Mouse (Mus musculus): ENCODE measurements around the gene Rpl13a. TPM values are rescaled to one million over a fixed set of nuclear protein-coding genes. Genes with fewer than 3 reads are reported as not detected.

Rpl13a gene
- 958 TPM for polyA plus RNA-seq (2014; fragmentation: Illumina TruSeq; extraction: RNeasy Lipid Tissue Mini Kit (QIAGEN cat#74804); ENCODE audit: low read depth, low replicate concordance)

GRCm38 (mm10) chr7:45128624-45129246 lies at the start of gene Rpl13a:
Gene Rpl13a (minus strand): TSS chr7:45128761.

GRCm38 (mm10) chr7:45163735-45164490 lies 35.4 kb upstream of the Rpl13a start, which contains the start of gene Slc17a7:
Gene Slc17a7 (plus strand): TSS chr7:45163949.

GRCm38 (mm10) chr7:45154096-45154992 lies 25.8 kb upstream of the Rpl13a start, which contains the start of the genes Pih1d1 and Aldh16a1:
Gene Pih1d1 (plus strand): TSS chr7:45154303.
Gene Aldh16a1 (minus strand): TSS chr7:45154584.

GRCm38 (mm10) chr7:45135993-45136567 lies 7.5 kb upstream of the Rpl13a start, which contains the start of the genes Gm45713 and Flt3l:
Gene Gm45713 (minus strand): TSS chr7:45136231.
Gene Flt3l (minus strand): TSS chr7:45136432.

GRCm38 (mm10) chr7:45124224-45125143 lies 4.1 kb downstream of the Rpl13a start, which contains the start of gene Rps11:
Gene Rps11 (minus strand): TSS chr7:45124439.

GRCm38 (mm10) chr7:45103652-45104180 lies 24.8 kb downstream of the Rpl13a start, which contains the start of gene Fcgrt:
Gene Fcgrt (minus strand): TSS chr7:45103851.

GRCm38 (mm10) chr7:45092048-45092447 lies 36.5 kb downstream of the Rpl13a start, which contains the start of gene Rcn3:
Gene Rcn3 (minus strand): TSS chr7:45092221.

Other genes with a start within 250 kb of the Rpl13a start
- gene Med25, start 236.0 kb downstream of the Rpl13a start, polyA plus RNA-seq (2014; fragmentation: Illumina TruSeq; extraction: RNeasy Lipid Tissue Mini Kit (QIAGEN cat#74804); ENCODE audit: low read depth, low replicate concordance): 74.0 TPM
- gene Fuz, start 232.7 kb downstream of the Rpl13a start, polyA plus RNA-seq (2014; fragmentation: Illumina TruSeq; extraction: RNeasy Lipid Tissue Mini Kit (QIAGEN cat#74804); ENCODE audit: low read depth, low replicate concordance): 21.4 TPM
- gene Ap2a1, start 199.3 kb downstream of the Rpl13a start, polyA plus RNA-seq (2014; fragmentation: Illumina TruSeq; extraction: RNeasy Lipid Tissue Mini Kit (QIAGEN cat#74804); ENCODE audit: low read depth, low replicate concordance): 41.3 TPM
- gene Tsks, start 185.6 kb downstream of the Rpl13a start, polyA plus RNA-seq (2014; fragmentation: Illumina TruSeq; extraction: RNeasy Lipid Tissue Mini Kit (QIAGEN cat#74804); ENCODE audit: low read depth, low replicate concordance): not detected
- gene Cpt1c, start 153.9 kb downstream of the Rpl13a start, polyA plus RNA-seq (2014; fragmentation: Illumina TruSeq; extraction: RNeasy Lipid Tissue Mini Kit (QIAGEN cat#74804); ENCODE audit: low read depth, low replicate concordance): 3.6 TPM
- 114 TPM for gene Prmt1, start 142.2 kb downstream of the Rpl13a start, polyA plus RNA-seq (2014; fragmentation: Illumina TruSeq; extraction: RNeasy Lipid Tissue Mini Kit (QIAGEN cat#74804); ENCODE audit: low read depth, low replicate concordance)
- 72.3 TPM for gene Irf3, start 131.1 kb downstream of the Rpl13a start, polyA plus RNA-seq (2014; fragmentation: Illumina TruSeq; extraction: RNeasy Lipid Tissue Mini Kit (QIAGEN cat#74804); ENCODE audit: low read depth, low replicate concordance)
- gene Bcl2l12, start 130.0 kb downstream of the Rpl13a start, polyA plus RNA-seq (2014; fragmentation: Illumina TruSeq; extraction: RNeasy Lipid Tissue Mini Kit (QIAGEN cat#74804); ENCODE audit: low read depth, low replicate concordance): 12.3 TPM
- 34.5 TPM for gene Scaf1, start 112.4 kb downstream of the Rpl13a start, polyA plus RNA-seq (2014; fragmentation: Illumina TruSeq; extraction: RNeasy Lipid Tissue Mini Kit (QIAGEN cat#74804); ENCODE audit: low read depth, low replicate concordance)
- gene Rras, start 110.8 kb downstream of the Rpl13a start, polyA plus RNA-seq (2014; fragmentation: Illumina TruSeq; extraction: RNeasy Lipid Tissue Mini Kit (QIAGEN cat#74804); ENCODE audit: low read depth, low replicate concordance): 57.4 TPM
- gene Prr12, start 75.9 kb downstream of the Rpl13a start, polyA plus RNA-seq (2014; fragmentation: Illumina TruSeq; extraction: RNeasy Lipid Tissue Mini Kit (QIAGEN cat#74804); ENCODE audit: low read depth, low replicate concordance): 13.2 TPM
- 40.7 TPM for gene Nosip, start 66.3 kb downstream of the Rpl13a start, polyA plus RNA-seq (2014; fragmentation: Illumina TruSeq; extraction: RNeasy Lipid Tissue Mini Kit (QIAGEN cat#74804); ENCODE audit: low read depth, low replicate concordance)
- gene Prrg2, start 66.1 kb downstream of the Rpl13a start, polyA plus RNA-seq (2014; fragmentation: Illumina TruSeq; extraction: RNeasy Lipid Tissue Mini Kit (QIAGEN cat#74804); ENCODE audit: low read depth, low replicate concordance): 12.4 TPM
- 40.8 TPM for gene Rcn3, start 36.5 kb downstream of the Rpl13a start, polyA plus RNA-seq (2014; fragmentation: Illumina TruSeq; extraction: RNeasy Lipid Tissue Mini Kit (QIAGEN cat#74804); ENCODE audit: low read depth, low replicate concordance)
- gene Fcgrt, start 24.9 kb downstream of the Rpl13a start, polyA plus RNA-seq (2014; fragmentation: Illumina TruSeq; extraction: RNeasy Lipid Tissue Mini Kit (QIAGEN cat#74804); ENCODE audit: low read depth, low replicate concordance): 83.1 TPM
- 641 TPM for gene Rps11, start 4.3 kb downstream of the Rpl13a start, polyA plus RNA-seq (2014; fragmentation: Illumina TruSeq; extraction: RNeasy Lipid Tissue Mini Kit (QIAGEN cat#74804); ENCODE audit: low read depth, low replicate concordance)
- not detected for gene Gm45713, start 7.5 kb upstream of the Rpl13a start, polyA plus RNA-seq (2014; fragmentation: Illumina TruSeq; extraction: RNeasy Lipid Tissue Mini Kit (QIAGEN cat#74804); ENCODE audit: low read depth, low replicate concordance)
- gene Flt3l, start 7.7 kb upstream of the Rpl13a start, polyA plus RNA-seq (2014; fragmentation: Illumina TruSeq; extraction: RNeasy Lipid Tissue Mini Kit (QIAGEN cat#74804); ENCODE audit: low read depth, low replicate concordance): 21.0 TPM
- gene Pih1d1, start 25.5 kb upstream of the Rpl13a start, polyA plus RNA-seq (2014; fragmentation: Illumina TruSeq; extraction: RNeasy Lipid Tissue Mini Kit (QIAGEN cat#74804); ENCODE audit: low read depth, low replicate concordance): 41.4 TPM
- 16.5 TPM for gene Aldh16a1, start 25.8 kb upstream of the Rpl13a start, polyA plus RNA-seq (2014; fragmentation: Illumina TruSeq; extraction: RNeasy Lipid Tissue Mini Kit (QIAGEN cat#74804); ENCODE audit: low read depth, low replicate concordance)
- gene Slc17a7, start 35.2 kb upstream of the Rpl13a start, polyA plus RNA-seq (2014; fragmentation: Illumina TruSeq; extraction: RNeasy Lipid Tissue Mini Kit (QIAGEN cat#74804); ENCODE audit: low read depth, low replicate concordance): 27.4 TPM
- not detected for gene Gfy, start 50.8 kb upstream of the Rpl13a start, polyA plus RNA-seq (2014; fragmentation: Illumina TruSeq; extraction: RNeasy Lipid Tissue Mini Kit (QIAGEN cat#74804); ENCODE audit: low read depth, low replicate concordance)
- gene Pth2, start 52.2 kb upstream of the Rpl13a start, polyA plus RNA-seq (2014; fragmentation: Illumina TruSeq; extraction: RNeasy Lipid Tissue Mini Kit (QIAGEN cat#74804); ENCODE audit: low read depth, low replicate concordance): not detected
- gene Ccdc155, start 76.1 kb upstream of the Rpl13a start, polyA plus RNA-seq (2014; fragmentation: Illumina TruSeq; extraction: RNeasy Lipid Tissue Mini Kit (QIAGEN cat#74804); ENCODE audit: low read depth, low replicate concordance): not detected
- gene Dkkl1, start 83.4 kb upstream of the Rpl13a start, polyA plus RNA-seq (2014; fragmentation: Illumina TruSeq; extraction: RNeasy Lipid Tissue Mini Kit (QIAGEN cat#74804); ENCODE audit: low read depth, low replicate concordance): not detected
- 7.8 TPM for gene Tead2, start 87.0 kb upstream of the Rpl13a start, polyA plus RNA-seq (2014; fragmentation: Illumina TruSeq; extraction: RNeasy Lipid Tissue Mini Kit (QIAGEN cat#74804); ENCODE audit: low read depth, low replicate concordance)
- 3.0 TPM for gene Cd37, start 110.4 kb upstream of the Rpl13a start, polyA plus RNA-seq (2014; fragmentation: Illumina TruSeq; extraction: RNeasy Lipid Tissue Mini Kit (QIAGEN cat#74804); ENCODE audit: low read depth, low replicate concordance)
- not detected for gene Slc6a16, start 112.3 kb upstream of the Rpl13a start, polyA plus RNA-seq (2014; fragmentation: Illumina TruSeq; extraction: RNeasy Lipid Tissue Mini Kit (QIAGEN cat#74804); ENCODE audit: low read depth, low replicate concordance)
- not detected for gene Slc6a21, start 148.8 kb upstream of the Rpl13a start, polyA plus RNA-seq (2014; fragmentation: Illumina TruSeq; extraction: RNeasy Lipid Tissue Mini Kit (QIAGEN cat#74804); ENCODE audit: low read depth, low replicate concordance)
- 31.0 TPM for gene Trpm4, start 205.0 kb upstream of the Rpl13a start, polyA plus RNA-seq (2014; fragmentation: Illumina TruSeq; extraction: RNeasy Lipid Tissue Mini Kit (QIAGEN cat#74804); ENCODE audit: low read depth, low replicate concordance)
- 1,149 TPM for gene Hrc, start 206.5 kb upstream of the Rpl13a start, polyA plus RNA-seq (2014; fragmentation: Illumina TruSeq; extraction: RNeasy Lipid Tissue Mini Kit (QIAGEN cat#74804); ENCODE audit: low read depth, low replicate concordance)
- gene Ppfia3, start 238.3 kb upstream of the Rpl13a start, polyA plus RNA-seq (2014; fragmentation: Illumina TruSeq; extraction: RNeasy Lipid Tissue Mini Kit (QIAGEN cat#74804); ENCODE audit: low read depth, low replicate concordance): 0.24 TPM
- gene Lin7b, start 241.8 kb upstream of the Rpl13a start, polyA plus RNA-seq (2014; fragmentation: Illumina TruSeq; extraction: RNeasy Lipid Tissue Mini Kit (QIAGEN cat#74804); ENCODE audit: low read depth, low replicate concordance): 1.2 TPM